Mouse (Mus musculus) forebrain, postnatal 0 days (tissue): ENCODE data around the gene Plekha1. TPM values are rescaled to one million over a fixed set of nuclear protein-coding genes. Genes with fewer than 3 reads are reported as not detected.

Experiments used
- ATAC-seq: fragments of 200-750 bp; cut with Nextera tagmentation; 2 replicates; pipeline ENCODE4 v1.8.0; 2017; ENCODE audit warnings: mild to moderate bottlenecking, moderate library complexity
- DNase-seq: peaks from one replicate; pipeline ENCODE4 v3.0.0-alpha.2; 2015
- H3K27ac ChIP-seq: fragments of 300-500 bp; sonication (generic); 2 replicates; pipeline ENCODE4 v1.5.1; 2014; ENCODE audit warnings: low read depth, mild to moderate bottlenecking, antibody characterized with exemption, low read length, moderate library complexity, mixed read lengths
- H3K27me3 ChIP-seq: fragments of 300-500 bp; sonication (generic); 2 replicates; pipeline ENCODE4 v1.6.1; 2014; ENCODE audit warnings: mild to moderate bottlenecking, low read length, mixed read lengths; ENCODE audit not compliant: insufficient read depth
- H3K36me3 ChIP-seq: fragments of 300-500 bp; sonication (generic); 2 replicates; pipeline ENCODE4 v1.6.1; 2014; ENCODE audit warnings: mild to moderate bottlenecking, moderate library complexity; ENCODE audit not compliant: insufficient read depth
- H3K4me1 ChIP-seq: fragments of 300-500 bp; sonication (generic); 2 replicates; pipeline ENCODE4 v1.6.1; 2014; ENCODE audit warnings: antibody characterized with exemption; ENCODE audit not compliant: insufficient read depth
- H3K4me2 ChIP-seq: fragments of 300-500 bp; sonication (generic); 2 replicates; pipeline ENCODE4 v1.6.1; 2014; ENCODE audit warnings: low read depth, mild to moderate bottlenecking, moderate library complexity
- H3K4me3 ChIP-seq: fragments of 300-500 bp; sonication (generic); 2 replicates; pipeline ENCODE4 v1.5.1; 2014; ENCODE audit warnings: low read depth, low read length, mixed read lengths
- H3K9ac ChIP-seq: fragments of 300-500 bp; sonication (generic); 2 replicates; pipeline ENCODE4 v1.6.1; 2014; ENCODE audit warnings: mild to moderate bottlenecking
- H3K9me3 ChIP-seq: fragments of 300-500 bp; sonication (generic); 2 replicates; pipeline ENCODE4 v1.6.1; 2016; ENCODE audit warnings: low read length
- CTCF ChIP-seq: sonication (generic); IDR thresholded peaks from 2 replicates; pipeline ENCODE4 v1.5.1; 2016; ENCODE audit warnings: antibody characterized with exemption, control low read depth, low read depth
- WGBS: fragments of 180-500 bp; shearing (Covaris S2); extraction: QIAGEN DNeasy Blood & Tissue Kit; methylation state at CpG from one replicate; pipeline ENCODE4 v1.1.7; 2014; 5-methylcytosine and 5-hydroxymethylcytosine counted together
- polyA plus RNA-seq: library from polyadenylated mRNA; unstranded; fragments of >200 nt; fragmentation: Nextera tagmentation; extraction: Ambion mirVana; gene quantifications from 2 replicates; pipeline ENCODE4 v1.2.1, GENCODE M21; 2015
- total RNA-seq: library from RNA; depleted of rRNA; stranded (reverse); fragments of >200 nt; gene quantifications from 2 replicates; pipeline ENCODE4 v1.2.3, GENCODE M21; 2014; rRNA removed

Plekha1 gene
- total RNA-seq = 84.6 and 112 TPM in 2 replicates
- 38.7 and 47.7 TPM in 2 replicates for polyA plus RNA-seq

DNA sequence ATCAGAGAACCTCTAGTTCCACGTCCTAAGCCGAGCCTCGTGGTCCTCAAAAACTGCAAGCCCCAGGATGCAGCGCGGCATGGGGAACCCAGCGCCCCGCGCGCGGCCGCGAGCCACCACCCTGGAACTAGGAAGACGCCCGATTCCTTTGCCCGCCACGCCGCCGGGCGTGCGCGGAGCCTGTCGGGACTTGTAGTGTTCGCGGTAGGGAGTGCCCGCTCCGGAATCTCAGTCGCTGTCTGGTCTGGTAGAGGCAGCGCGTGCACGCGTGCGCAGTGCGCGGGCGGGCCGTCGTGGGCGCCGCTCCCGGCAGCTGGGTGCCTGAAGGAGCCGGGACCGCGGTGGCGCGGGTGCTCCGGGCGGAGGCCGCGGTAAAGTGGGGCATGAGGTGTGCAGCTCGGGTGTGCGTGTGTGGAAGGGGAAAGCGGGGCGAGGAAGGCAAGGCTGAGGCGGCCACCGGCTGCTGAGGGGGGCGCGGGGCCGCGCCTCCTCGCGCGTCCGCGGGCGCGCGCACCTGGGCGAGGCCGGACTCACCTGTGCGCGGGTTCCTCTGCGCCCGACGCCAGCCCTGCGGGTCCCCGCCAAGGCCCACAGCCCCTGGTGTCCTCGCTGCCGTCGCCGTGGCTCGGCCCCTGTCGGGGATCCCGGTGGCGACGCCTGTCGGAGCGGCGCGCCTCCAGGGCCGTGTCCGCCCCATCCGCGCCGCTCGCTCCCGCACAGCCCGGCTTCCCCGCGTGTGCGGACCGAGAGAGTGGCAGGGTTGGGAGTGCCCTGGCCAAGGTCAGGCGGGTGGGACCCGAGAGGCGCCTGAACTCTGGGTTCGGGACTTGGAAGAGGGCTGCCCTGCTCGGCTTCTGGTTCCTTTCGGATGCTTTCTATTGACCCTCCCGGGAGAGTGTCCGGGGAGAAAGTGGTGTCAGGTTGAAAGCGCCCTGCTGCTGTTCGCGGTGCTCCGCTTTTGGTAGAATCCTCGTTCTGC, at the start of gene Plekha1:
Plekha1 (plus strand) TSS at position 144 of the 979 bp plus-strand sequence.
- DNase-seq = peak; percentile 99
- peak; percentile 99 for ATAC-seq
- Histone ChIP-seq H3K4me2 (peak within 1 kb of the TSS; percentile 72), H3K4me1 (peaks cover 10% of the 10 kb centered on the region; the same call in 1 of the 2 replicates), H3K27me3 (no peaks in the 10 kb centered on the region; the same call in 1 of the 2 replicates), H3K9me3 (no peaks in the 10 kb centered on the region), H3K27ac (peak within 1 kb of the TSS; percentile 91), H3K36me3 (no peaks in the 10 kb centered on the region), H3K4me3 (peak within 1 kb of the TSS; percentile 85), H3K9ac (peak within 1 kb of the TSS; percentile 87)
- peak; percentile 42 for TF ChIP-seq CTCF
- 2% methylated on average over 100 of the region's 114 CpGs for WGBS

DNA sequence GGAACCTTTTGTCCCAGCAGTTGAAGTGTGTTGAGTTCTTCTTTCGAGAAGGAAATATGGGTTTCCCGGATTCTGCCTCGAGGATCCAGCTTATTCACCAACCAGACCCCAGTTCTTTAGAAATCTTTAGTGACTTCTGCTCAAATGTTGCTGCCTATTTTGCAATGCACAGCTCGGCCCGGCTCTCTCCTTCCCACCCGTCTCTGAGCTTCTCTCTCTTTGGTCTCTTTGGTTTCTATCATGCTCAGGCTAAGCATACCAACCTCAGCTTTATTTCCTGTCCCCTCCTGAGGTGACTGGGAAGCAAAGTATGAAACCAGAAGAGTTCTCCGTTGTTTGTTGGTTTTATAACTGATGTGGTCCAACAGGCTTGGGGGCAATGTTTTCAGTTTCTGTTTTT, 49.3 kb upstream of the Plekha1 start:
- Histone ChIP-seq H3K9ac (no peak overlapping the region), H3K27me3 (no peaks in the 10 kb centered on the region), H3K4me2 (no peak overlapping the region), H3K36me3 (no peaks in the 10 kb centered on the region), H3K4me3 (no peak overlapping the region), H3K27ac (no peak overlapping the region), H3K4me1 (no peaks in the 10 kb centered on the region), H3K9me3 (no peaks in the 10 kb centered on the region)
- 86% methylated on average over 7 of the region's 7 CpGs for WGBS
- no peak for TF ChIP-seq CTCF
- DNase-seq = no peak
- ATAC-seq = no peak

DNA sequence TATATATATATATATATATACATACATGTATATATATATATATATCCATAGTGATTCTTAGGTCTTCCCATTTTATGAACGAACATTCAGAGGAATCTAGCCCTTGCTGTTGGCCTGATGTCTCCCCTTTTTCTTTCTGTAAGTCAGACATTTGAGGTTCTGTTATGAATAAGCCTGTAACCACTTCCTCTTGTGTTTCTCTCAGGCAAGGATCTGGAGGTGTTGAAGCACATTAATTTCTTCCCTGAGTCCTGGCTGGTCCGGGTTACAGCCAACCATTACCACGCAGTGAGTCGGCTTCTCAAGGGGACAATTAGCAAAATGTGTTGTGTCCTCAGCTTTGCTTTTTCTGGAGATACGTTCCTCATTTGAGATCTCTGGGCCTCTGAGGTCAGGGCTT, 46.7 kb upstream of the Plekha1 start:
- no peak for TF ChIP-seq CTCF
- Histone ChIP-seq H3K27me3 (no peaks in the 10 kb centered on the region), H3K4me2 (no peak overlapping the region), H3K36me3 (no peaks in the 10 kb centered on the region), H3K27ac (no peak overlapping the region), H3K4me1 (no peaks in the 10 kb centered on the region), H3K4me3 (no peak overlapping the region), H3K9ac (no peak overlapping the region), H3K9me3 (no peaks in the 10 kb centered on the region)
- ATAC-seq = no peak
- no peak for DNase-seq
- 83% methylated on average over 5 of the region's 5 CpGs for WGBS

DNA sequence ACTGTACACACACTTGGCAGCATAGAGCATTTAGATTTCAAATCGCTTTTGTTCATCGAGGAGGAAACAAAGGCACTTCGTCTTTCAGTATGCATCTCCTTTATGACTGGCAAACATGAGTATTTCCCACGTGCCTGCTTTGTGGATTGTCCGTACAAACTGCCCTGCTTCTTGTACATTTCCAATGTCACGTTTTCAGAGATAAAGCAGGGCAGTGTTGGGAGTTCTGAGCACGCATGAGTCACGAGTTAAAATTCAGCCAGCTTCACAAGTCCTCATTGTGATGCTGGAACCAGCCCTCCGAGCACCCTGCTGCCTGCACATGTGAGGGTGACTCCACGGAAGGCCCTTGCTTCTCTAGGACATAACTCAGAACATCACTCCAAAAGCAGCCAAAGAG, 45.9 kb upstream of the Plekha1 start:
- Histone ChIP-seq H3K4me1 (no peaks in the 10 kb centered on the region), H3K4me2 (no peak overlapping the region), H3K27me3 (no peaks in the 10 kb centered on the region), H3K9ac (no peak overlapping the region), H3K27ac (no peak overlapping the region), H3K36me3 (no peaks in the 10 kb centered on the region), H3K4me3 (no peak overlapping the region), H3K9me3 (no peaks in the 10 kb centered on the region)
- TF ChIP-seq CTCF = no peak
- DNase-seq (peak; percentile 16), ATAC-seq (no peak)
- 52% methylated on average over 10 of the region's 10 CpGs for WGBS

DNA sequence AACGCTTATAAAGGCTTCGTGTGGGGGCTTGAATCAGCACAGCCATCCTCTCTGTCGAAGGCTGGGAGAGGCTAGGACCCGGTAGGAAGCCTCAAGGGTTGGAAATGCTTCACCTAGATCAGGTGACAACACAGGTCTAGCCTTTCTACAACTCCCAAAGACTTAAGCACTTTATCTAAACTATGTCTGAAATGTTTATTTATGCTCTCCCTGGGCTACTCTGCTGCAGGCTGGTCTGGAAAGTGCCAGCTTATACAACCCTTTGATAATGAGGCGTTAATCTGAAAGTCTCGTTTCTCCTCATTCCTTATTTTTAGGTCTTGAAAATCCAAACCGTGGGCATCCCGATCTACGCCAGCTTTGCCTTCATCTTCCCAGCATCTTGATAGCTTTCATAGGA, 41.6 kb upstream of the Plekha1 start:
- H3K4me3 ChIP-seq = no peak overlapping the region
- 82% methylated on average over 9 of the region's 9 CpGs for WGBS
- no peak for TF ChIP-seq CTCF
- H3K9me3 ChIP-seq = no peaks in the 10 kb centered on the region
- DNase-seq (no peak), ATAC-seq (no peak)
- H3K9ac ChIP-seq = no peak overlapping the region
- H3K27me3 ChIP-seq = no peaks in the 10 kb centered on the region
- H3K36me3 ChIP-seq = no peaks in the 10 kb centered on the region
- no peak overlapping the region for H3K4me2 ChIP-seq
- H3K4me1 ChIP-seq = no peaks in the 10 kb centered on the region
- H3K27ac ChIP-seq = no peak overlapping the region

DNA sequence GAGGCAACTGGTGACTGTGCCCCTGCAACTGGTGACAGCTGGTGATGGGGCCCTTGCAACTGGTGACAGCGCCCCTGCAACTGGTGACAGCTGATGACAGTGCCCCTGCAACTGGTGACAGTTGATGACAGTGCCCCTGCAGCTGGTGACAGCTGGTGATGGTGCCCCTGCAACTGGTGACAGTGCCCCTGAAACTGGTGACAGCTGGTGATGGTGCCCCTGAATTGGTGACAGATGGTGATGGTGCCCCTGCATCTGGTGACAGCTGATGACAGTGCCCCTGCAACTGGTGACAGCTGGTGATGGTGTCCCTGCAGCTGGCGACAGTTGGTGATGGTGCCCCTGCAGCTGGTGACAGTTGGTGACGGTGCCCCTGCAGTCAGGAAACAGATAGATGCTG, 39.2 kb upstream of the Plekha1 start:
- WGBS = 77% methylated on average over 3 of the region's 3 CpGs
- DNase-seq (no peak), ATAC-seq (no peak)
- H3K4me2 ChIP-seq = no peak overlapping the region
- no peaks in the 10 kb centered on the region for H3K27me3 ChIP-seq
- no peak for TF ChIP-seq CTCF
- H3K36me3 ChIP-seq = no peaks in the 10 kb centered on the region
- no peak overlapping the region for H3K27ac ChIP-seq
- no peak overlapping the region for H3K4me3 ChIP-seq
- H3K4me1 ChIP-seq = no peaks in the 10 kb centered on the region
- H3K9ac ChIP-seq = no peak overlapping the region
- H3K9me3 ChIP-seq = no peaks in the 10 kb centered on the region

DNA sequence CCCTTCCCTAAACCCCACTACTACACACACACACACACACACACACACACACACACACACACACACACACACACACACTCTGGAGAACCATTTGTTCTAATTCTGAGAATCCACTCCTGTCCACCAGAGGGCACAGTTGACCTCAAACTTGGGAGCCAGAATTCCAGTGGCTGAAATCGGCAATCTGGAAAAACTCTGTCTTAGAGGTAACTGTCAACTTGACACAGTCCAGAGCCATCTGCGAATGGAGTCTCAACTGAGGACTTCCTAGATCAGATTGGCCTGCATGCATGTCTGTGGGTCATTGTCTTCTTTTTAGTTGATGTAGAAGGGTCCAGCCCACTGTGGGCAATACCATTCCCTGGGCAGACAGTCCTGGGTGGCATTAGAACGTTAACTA, 38.1 kb upstream of the Plekha1 start:
- Histone ChIP-seq H3K4me2 (no peak overlapping the region), H3K9me3 (no peaks in the 10 kb centered on the region), H3K4me1 (no peaks in the 10 kb centered on the region), H3K27me3 (no peaks in the 10 kb centered on the region; the same call in 1 of the 2 replicates), H3K9ac (no peak overlapping the region), H3K36me3 (no peaks in the 10 kb centered on the region), H3K4me3 (no peak overlapping the region), H3K27ac (no peak overlapping the region)
- WGBS = 57% methylated on average over 3 of the region's 3 CpGs
- ATAC-seq (no peak), DNase-seq (peak; percentile 68)
- TF ChIP-seq CTCF = peak; percentile 78
